Mouse (Mus musculus) spleen, adult 2 months (tissue): ENCODE data around the gene Polrmt. TPM values are rescaled to one million over a fixed set of nuclear protein-coding genes. Genes with fewer than 3 reads are reported as not detected.
A peak's percentile ranks its signal among the peaks of the same experiment; 100 is the strongest.

Experiments
- DNase-seq, 2 experiments: peaks; one replicate each; pipeline versions ENCODE4 v3.0.0 to v3.0.0-alpha.2; 2012 to 2021; ENCODE audit warnings: low spot score in 2 of 2, low read depth in 1 of 2
- H3K27ac ChIP-seq: fragments of 200-500 bp; 2 replicates; pipeline ENCODE4 v1.5.1; 2012; ENCODE audit warnings: low read length, inconsistent platforms; ENCODE audit not compliant: insufficient read depth
- H3K27me3 ChIP-seq: fragments of 200-500 bp; 2 replicates; pipeline ENCODE4 v1.6.1; 2012; ENCODE audit warnings: mild to moderate bottlenecking, moderate library complexity, low read length, inconsistent platforms; ENCODE audit not compliant: control insufficient read depth, insufficient read depth
- H3K36me3 ChIP-seq: fragments of 200-500 bp; 2 replicates; pipeline ENCODE4 v1.6.1; 2012; ENCODE audit warnings: mild to moderate bottlenecking, low read length, inconsistent platforms; ENCODE audit not compliant: control insufficient read depth, insufficient read depth
- H3K4me1 ChIP-seq: fragments of 200-500 bp; 2 replicates; pipeline ENCODE4 v1.6.1; 2011; ENCODE audit warnings: inconsistent platforms; ENCODE audit not compliant: control insufficient read depth, insufficient read depth, insufficient read length
- H3K4me3 ChIP-seq: fragments of 200-500 bp; 2 replicates; pipeline ENCODE4 v1.5.1; 2011; ENCODE audit warnings: mild to moderate bottlenecking, inconsistent platforms; ENCODE audit not compliant: insufficient read depth, insufficient read length; ENCODE audit errors: extremely low read depth
- CTCF ChIP-seq: fragments of 200-500 bp; IDR thresholded peaks from 2 replicates; pipeline ENCODE4 v1.5.1; 2011; ENCODE audit warnings: mild to moderate bottlenecking, inconsistent platforms; ENCODE audit not compliant: insufficient read depth, insufficient read length, insufficient replicate concordance; ENCODE audit errors: extremely low read depth
- POLR2A ChIP-seq: fragments of 200-500 bp; IDR thresholded peaks from 2 replicates; pipeline ENCODE4 v1.6.1; 2011; ENCODE audit warnings: low read depth, low read length, inconsistent platforms
- whole genome bisulfite sequencing: fragments of 180-500 bp; shearing (Covaris S2); methylation state at CpG from one replicate; pipeline ENCODE4 v1.1.7; 2018; 5-methylcytosine and 5-hydroxymethylcytosine counted together
- polyA plus RNA-seq: library from polyadenylated mRNA; depleted of rRNA; stranded (reverse); fragments of >200 nt; gene quantifications from 2 replicates; pipeline ENCODE4 v1.2.3, GENCODE M21; 2012; rRNA removed

Gene Polrmt
- polyA plus RNA-seq, result 60.5 and 62.5 TPM in 2 replicates

DNA sequence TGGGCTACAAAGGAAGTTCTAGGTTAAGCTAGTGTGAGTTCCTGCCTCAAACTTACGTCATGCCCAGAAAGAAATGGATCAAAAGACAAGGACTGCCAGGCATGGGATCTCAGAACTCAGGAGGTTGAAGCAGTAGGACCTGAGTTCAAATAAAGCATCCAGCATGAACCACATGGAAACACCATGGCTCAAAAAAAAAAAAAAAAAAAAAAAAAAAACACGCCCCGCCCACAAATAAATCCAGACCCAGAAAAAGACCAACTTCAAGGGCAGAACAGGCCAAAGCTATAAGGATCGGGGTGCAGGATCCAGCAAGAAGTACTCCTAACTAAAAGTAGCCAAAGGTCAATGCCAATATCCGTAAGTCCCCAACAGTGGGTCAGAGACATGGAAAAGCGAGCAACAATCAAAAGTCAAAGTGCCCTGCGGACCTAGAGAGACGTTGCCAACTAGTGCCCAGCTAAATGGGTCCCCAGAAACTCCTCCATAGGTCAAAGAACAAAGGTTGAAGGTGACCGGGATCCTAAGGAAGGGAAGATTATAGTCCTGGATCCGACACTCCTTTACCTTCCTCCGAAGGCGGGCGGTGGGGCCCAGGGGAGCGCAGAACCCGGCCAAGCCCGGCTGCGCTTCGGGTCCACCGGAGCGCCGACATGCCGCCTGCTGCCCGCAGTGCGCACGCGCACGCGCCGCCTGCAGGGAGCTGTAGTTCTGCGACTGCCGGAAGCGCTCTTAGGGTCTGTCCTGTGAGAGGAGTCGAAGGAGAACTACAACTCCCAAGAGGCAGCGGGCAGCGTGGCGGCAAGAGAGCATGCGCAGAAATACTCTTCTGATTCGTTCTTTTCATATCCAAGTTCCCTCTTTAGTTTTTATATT is at the start of gene Polrmt:
Gene Polrmt, minus strand, starts transcription at position 684 of the 876 bp plus-strand sequence.
- Histone ChIP-seq H3K27me3 (no peaks in the 10 kb centered on the region), H3K27ac (peak within 1 kb of the TSS; percentile 20; the same call in 1 of the 2 replicates), H3K4me1 (peaks cover 3% of the 10 kb centered on the region), H3K36me3 (peaks cover 13% of the 10 kb centered on the region), H3K4me3 (peak within 1 kb of the TSS; percentile 74)
- WGBS, result 3% methylated on average over 38 of the region's 38 CpGs
- TF ChIP-seq POLR2A (no peak), CTCF (no peak)
- DNase-seq, result peak; percentile 94

DNA sequence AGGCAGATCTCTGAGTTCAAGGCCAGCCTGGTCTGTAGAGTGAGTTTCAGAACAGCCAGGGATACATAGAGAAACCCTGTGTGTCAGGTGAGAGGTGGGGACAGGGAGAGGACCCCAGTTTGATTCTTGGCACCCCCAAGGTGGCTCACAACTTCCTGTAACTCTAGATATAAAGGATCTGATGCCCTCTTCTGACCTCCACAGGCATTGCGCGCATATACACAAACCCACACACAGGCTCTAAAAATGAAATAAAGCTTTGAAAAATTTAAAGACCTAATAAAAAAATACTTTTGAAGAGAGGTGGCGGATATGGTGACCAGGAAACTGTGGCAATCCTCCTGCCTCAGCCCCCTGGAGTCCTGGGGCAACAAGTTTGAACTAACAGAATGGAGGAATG is 49.5 kb upstream of the Polrmt start:
- no peak for DNase-seq
- H3K4me3 ChIP-seq, result no peak overlapping the region
- H3K36me3 ChIP-seq, result no peaks in the 10 kb centered on the region
- H3K4me1 ChIP-seq, result peaks cover 7% of the 10 kb centered on the region
- TF ChIP-seq POLR2A (no peak), CTCF (no peak)
- no peaks in the 10 kb centered on the region for H3K27me3 ChIP-seq
- WGBS, result 94% methylated on average over 3 of the region's 3 CpGs
- H3K27ac ChIP-seq, result no peak overlapping the region

- DNase-seq, result no peak
- no peaks in the 10 kb centered on the region for H3K36me3 ChIP-seq
- H3K27me3 ChIP-seq, result no peaks in the 10 kb centered on the region
- H3K27ac ChIP-seq, result no peak overlapping the region
- no peak overlapping the region for H3K4me3 ChIP-seq
- peaks cover 7% of the 10 kb centered on the region for H3K4me1 ChIP-seq
- WGBS, result 29% methylated on average over 10 of the region's 10 CpGs
- TF ChIP-seq POLR2A, result no peak
- no peak for TF ChIP-seq CTCF
Observed at GRCm38 (mm10) chr10:79794491-79794931, 48.1 kb upstream of the Polrmt start.

DNA sequence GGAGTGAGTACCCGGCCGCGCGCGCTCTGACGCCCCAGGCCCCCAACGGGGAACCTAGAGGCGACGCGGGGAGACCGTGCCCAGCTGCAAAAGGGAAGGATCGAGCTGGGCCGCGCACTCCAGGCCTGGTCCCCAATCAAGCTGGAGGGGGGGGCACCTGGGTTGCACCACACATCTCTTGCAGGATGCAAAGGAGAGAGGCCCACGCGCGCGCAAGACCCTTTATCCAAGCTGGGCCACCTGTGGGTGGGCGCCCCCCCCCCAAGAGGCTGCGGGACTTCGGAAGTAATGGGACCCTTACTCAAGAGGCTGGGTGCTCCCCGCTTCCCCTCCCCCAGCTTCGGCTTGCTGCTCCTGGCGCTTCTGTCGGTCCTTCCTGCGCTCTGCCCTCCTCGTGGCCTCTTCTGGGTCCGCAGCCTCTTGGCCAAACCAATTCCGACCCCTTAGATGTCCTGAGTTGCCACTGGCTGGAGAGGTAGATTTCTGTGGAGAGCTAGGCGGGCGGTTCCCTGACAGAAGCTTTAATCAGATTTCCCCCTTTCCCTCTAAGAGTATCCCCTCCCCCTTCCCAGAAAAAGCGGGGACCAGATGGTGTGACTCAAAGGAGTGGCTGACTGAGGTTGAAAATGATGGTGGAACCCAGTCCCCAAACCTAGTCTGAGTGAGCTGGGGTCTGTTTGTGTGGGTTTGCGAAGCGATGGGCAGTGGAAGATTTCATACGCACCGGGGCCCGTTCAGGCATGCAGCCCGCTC is 47.5 kb upstream of the Polrmt start:
- no peak for DNase-seq
- 17% methylated on average over 37 of the region's 38 CpGs for WGBS
- H3K27me3 ChIP-seq, result no peaks in the 10 kb centered on the region
- no peak for TF ChIP-seq CTCF
- no peak overlapping the region for H3K27ac ChIP-seq
- no peaks in the 10 kb centered on the region for H3K36me3 ChIP-seq
- H3K4me1 ChIP-seq, result peaks cover 7% of the 10 kb centered on the region
- peak overlapping the region; percentile 64 for H3K4me3 ChIP-seq

- peak; percentile 84 for TF ChIP-seq CTCF
- no peak for TF ChIP-seq POLR2A
- Histone ChIP-seq H3K27me3 (no peaks in the 10 kb centered on the region), H3K4me3 (peak within 1 kb of the TSS; percentile 64), H3K27ac (no peak within 1 kb of the TSS), H3K36me3 (no peaks in the 10 kb centered on the region), H3K4me1 (peaks cover 5% of the 10 kb centered on the region)
- peak; percentile 25 to 63 for DNase-seq
- WGBS, result 8% methylated on average over 36 of the region's 51 CpGs
Observed at GRCm38 (mm10) chr10:79793051-79793737, 46.8 kb upstream of the Polrmt start, which contains the start of gene Palm. Palm (plus strand) TSS chr10:79793572.

DNA sequence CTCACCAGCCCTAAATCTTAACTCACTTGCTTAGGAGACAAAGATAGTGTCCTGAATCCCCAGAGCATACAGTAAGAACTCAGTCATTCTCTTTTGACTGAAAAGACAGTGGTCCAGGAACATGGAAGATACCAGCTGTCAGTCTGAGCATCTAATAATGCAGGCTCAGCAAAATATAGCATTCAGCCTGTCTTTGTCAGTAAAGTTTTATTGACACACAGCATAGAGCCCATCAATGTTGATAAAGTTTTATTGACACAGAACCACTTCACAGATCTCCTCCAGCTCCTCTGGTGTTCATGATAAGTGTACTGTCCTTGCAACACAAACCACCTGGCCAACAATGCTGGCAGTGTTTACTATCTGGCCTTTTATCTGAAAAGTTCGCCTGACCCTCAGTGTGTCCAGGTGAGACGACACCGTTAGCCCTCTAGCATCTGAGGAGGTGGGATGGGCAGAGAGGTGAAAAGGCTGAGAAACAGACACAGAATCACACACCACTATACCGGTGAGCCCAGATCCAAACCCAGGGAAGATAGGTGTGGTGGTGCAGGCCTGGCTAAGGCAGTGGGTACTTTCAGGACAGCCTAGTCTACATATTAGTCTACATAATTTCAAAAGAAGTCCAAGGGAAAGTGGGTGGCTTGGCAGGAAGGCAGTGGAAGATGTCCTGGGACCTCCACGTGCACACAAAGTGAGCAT is 46.1 kb upstream of the Polrmt start:
- 88% methylated on average over 5 of the region's 5 CpGs for WGBS
- Histone ChIP-seq H3K36me3 (no peaks in the 10 kb centered on the region), H3K4me1 (peaks cover 2% of the 10 kb centered on the region), H3K4me3 (no peak overlapping the region), H3K27me3 (no peaks in the 10 kb centered on the region), H3K27ac (no peak overlapping the region)
- DNase-seq, result no peak
- TF ChIP-seq CTCF, result no peak
- TF ChIP-seq POLR2A, result no peak
